Mouse (Mus musculus) MEL (cell line): ENCODE measurements around the gene Wnt9a.

Experiments used
- CHD2 ChIP-seq: IDR thresholded peaks from 2 replicates; pipeline ENCODE4 v1.6.1; 2011; ENCODE audit warnings: low read length, improper control_type of control experiment
- CTCF ChIP-seq, 3 experiments: IDR thresholded peaks in 2 of 3; conservative IDR thresholded peaks in 1 of 3; 2 replicates each; pipeline ENCODE4 v1.5.1; 2011 to 2012; ENCODE audit warnings: low read length in 3 of 3, low read depth in 2 of 3, mild to moderate bottlenecking in 2 of 3, improper control_type of control experiment in 1 of 3, inconsistent platforms in 1 of 3, mixed read lengths in 1 of 3, moderate library complexity in 1 of 3; ENCODE audit not compliant: control insufficient read depth in 1 of 3, insufficient read depth in 1 of 3, poor library complexity in 1 of 3, severe bottlenecking in 1 of 3
- EP300 ChIP-seq, 2 experiments: IDR thresholded peaks; 2 replicates each; pipeline ENCODE4 v1.6.1; 2011; ENCODE audit warnings: improper control_type of control experiment in 2 of 2, low read length in 2 of 2, low read depth in 1 of 2, mild to moderate bottlenecking in 1 of 2
- GABPA ChIP-seq: IDR thresholded peaks from 2 replicates; pipeline ENCODE4 v1.6.1; 2012; ENCODE audit warnings: low read depth, mild to moderate bottlenecking, inconsistent platforms, low read length, improper control_type of control experiment, moderate library complexity
- GATA1 ChIP-seq: IDR thresholded peaks from 2 replicates; pipeline ENCODE4 v1.6.1; 2011; ENCODE audit warnings: low read depth, low read length, improper control_type of control experiment
- KAT2A ChIP-seq: conservative IDR thresholded peaks from 2 replicates; pipeline ENCODE4 v1.6.1; 2012; ENCODE audit warnings: low read depth, low read length, improper control_type of control experiment, inconsistent platforms
- POLR2A ChIP-seq, 2 experiments: IDR thresholded peaks; 2 replicates each; pipeline ENCODE4 v1.6.1; 2011 to 2012; ENCODE audit warnings: low read length in 2 of 2, mild to moderate bottlenecking in 2 of 2, control low read depth in 1 of 2, improper control_type of control experiment in 1 of 2, low read depth in 1 of 2, moderate library complexity in 1 of 2; ENCODE audit not compliant: control insufficient read depth in 1 of 2, insufficient read depth in 1 of 2, poor library complexity in 1 of 2
- UBTF ChIP-seq: IDR thresholded peaks from 2 replicates; pipeline ENCODE4 v1.6.1; 2012; ENCODE audit warnings: low read depth, mild to moderate bottlenecking, inconsistent platforms, low read length, improper control_type of control experiment, moderate library complexity, borderline replicate concordance; ENCODE audit not compliant: insufficient read depth

DNA sequence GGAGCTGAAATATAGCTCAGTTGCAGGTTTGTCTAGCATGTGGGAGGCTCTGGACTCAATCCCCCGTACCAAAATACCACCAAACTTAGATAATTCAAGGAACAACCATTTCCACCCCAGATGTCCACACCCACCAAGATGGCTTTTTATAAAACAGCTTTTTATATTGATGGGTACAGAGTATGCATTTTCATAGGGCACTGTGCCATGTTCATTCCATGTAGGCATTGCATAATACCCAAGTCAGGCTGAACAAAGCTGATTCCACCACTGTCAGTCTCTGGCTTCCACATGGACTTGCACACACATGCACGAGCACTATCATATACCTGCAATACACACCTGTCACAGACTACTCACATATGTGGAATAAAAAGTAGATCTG lies 32.0 kb downstream of the Wnt9a start:
- TF ChIP-seq UBTF (no peak), GABPA (no peak), CTCF (IDR thresholded peaks at IDR 0.05 in 2 of 3, conservative IDR thresholded peaks at IDR 0.05 in 1 of 3; ENCODE audit: control insufficient read depth in 1 of 3, insufficient read depth in 1 of 3, low read depth in 2 of 3, low read length in 3 of 3, poor library complexity in 1 of 3, severe bottlenecking in 1 of 3) (no peak), EP300 (IDR thresholded peaks at IDR 0.05; ENCODE audit: low read depth in 1 of 2, low read length in 2 of 2) (no peak), GATA1 (no peak), CHD2 (no peak), KAT2A (no peak), POLR2A (IDR thresholded peaks at IDR 0.05; ENCODE audit: control insufficient read depth in 1 of 2, insufficient read depth in 1 of 2, low read depth in 1 of 2, low read length in 2 of 2, poor library complexity in 1 of 2) (no peak)
